Mouse (Mus musculus): ENCODE results near the gene Pqlc3.

DNA sequence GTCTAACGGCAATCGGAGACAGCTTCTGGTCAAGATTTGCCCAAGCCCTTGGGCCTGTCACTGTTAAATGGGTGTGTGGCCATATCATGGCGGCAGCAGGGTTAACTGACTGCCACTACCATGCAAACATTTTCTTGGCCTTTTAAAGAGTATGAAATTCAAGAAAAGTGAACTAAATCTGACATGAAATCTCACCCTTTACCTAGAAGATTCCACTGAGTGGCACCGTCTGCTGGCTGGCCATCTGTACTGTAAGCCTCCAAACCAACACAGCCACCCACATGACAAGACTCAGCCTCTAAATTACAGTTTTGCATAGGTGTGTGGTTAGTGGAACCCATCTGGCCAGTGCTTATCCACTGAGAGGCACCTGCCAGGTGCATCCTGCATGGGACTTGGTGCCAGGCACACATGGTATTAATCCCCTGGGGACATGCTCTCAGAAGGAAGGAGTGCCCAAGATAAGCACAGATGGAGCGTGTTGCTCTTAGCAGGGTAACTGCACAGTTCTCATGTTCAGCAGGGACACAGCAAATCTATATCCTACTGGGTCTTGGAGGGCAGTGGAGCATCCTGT is 3.2 kb downstream of the Pqlc3 start:
- TF ChIP-seq CTCF (IDR thresholded peaks at IDR 0.05 in 2 of 3, conservative IDR thresholded peaks at IDR 0.05 in 1 of 3; ENCODE audit: control insufficient read depth in 1 of 3, insufficient read depth in 1 of 3, low read depth in 2 of 3, low read length in 3 of 3, poor library complexity in 1 of 3, severe bottlenecking in 1 of 3) (no peak), TCF12 (IDR thresholded peaks at IDR 0.05; ENCODE audit: low read depth, low read length) (no peak), MAX (IDR thresholded peaks at IDR 0.05; ENCODE audit: low read length) (no peak), EP300 (IDR thresholded peaks at IDR 0.05; ENCODE audit: low read depth in 1 of 2, low read length in 2 of 2) (no peak), USF1 (IDR thresholded peaks at IDR 0.05; ENCODE audit: low read depth, low read length) (no peak), E2F4 (IDR thresholded peaks at IDR 0.05; ENCODE audit: borderline replicate concordance, low read depth, low read length) (no peak)

Measured in MEL (cell line).